Mouse (Mus musculus): Measurements from ENCODE around the gene Plekhj1. TPM values are rescaled to one million over a fixed set of nuclear protein-coding genes. Genes with fewer than 3 reads are reported as not detected.
A peak's percentile ranks its signal among the peaks of the same experiment; 100 is the strongest.

Gene Plekhj1
- polyA plus RNA-seq, 1 experiment from 2014 or later, result 141 TPM

GRCm38 (mm10) chr10:80747410-80747809 is 51.0 kb downstream of the Plekhj1 start:
- ATAC-seq (ENCODE audit: insufficient number of reproducible peaks, low FRiP score, low TSS enrichment, low read depth) (no peak), DNase-seq (ENCODE audit: low spot score) (peak; percentile 85)
- Histone ChIP-seq H3K9ac (ENCODE audit: low read length) (no peak overlapping the region), H3K27me3 (ENCODE audit: control insufficient read depth, insufficient read depth, low read length) (no peaks in the 10 kb centered on the region), H3K4me2 (ENCODE audit: low read depth, severe bottlenecking) (no peak overlapping the region), H3K27ac (replicated peaks; ENCODE audit: low read depth, low read length) (no peak overlapping the region), H3K4me1 (ENCODE audit: control insufficient read depth, insufficient read depth, low read length) (peaks cover 8% of the 10 kb centered on the region), H3K9me3 (ENCODE audit: control insufficient read depth, low read length) (no peaks in the 10 kb centered on the region), H3K36me3 (ENCODE audit: control insufficient read depth, insufficient read depth, low read length) (no peaks in the 10 kb centered on the region), H3K4me3 (ENCODE audit: low read depth, low read length) (no peak overlapping the region)
- WGBS, result 14% methylated on average over 3 of the region's 3 CpGs

MicroRNAs within 50 kb of the gene (microRNA counts, 519-probe panel; counts per million panel counts)
- microRNA mmu-miR-1982, result not detected

Small RNAs within 50 kb of the gene (microRNA-seq; reads per million reads assigned to microRNA genes)
- 4.0 reads per million, percentile 6 among the genes with 10 or more reads in this experiment for gene Mir1982

Other genes with a start within 250 kb of the Plekhj1 start
- gene Rexo1, start 237.1 kb downstream of the Plekhj1 start, polyA plus RNA-seq (2014; fragmentation: Nextera tagmentation; extraction: Ambion mirVana), result 27.2 and 32.6 TPM in 2 replicates
- 5.7 and 6.6 TPM in 2 replicates for gene Klf16, start 221.3 kb downstream of the Plekhj1 start, polyA plus RNA-seq (2014; fragmentation: Nextera tagmentation; extraction: Ambion mirVana)
- 114 and 121 TPM in 2 replicates for gene Abhd17a, start 208.3 kb downstream of the Plekhj1 start, polyA plus RNA-seq (2014; fragmentation: Nextera tagmentation; extraction: Ambion mirVana)
- 68.8 and 73.0 TPM in 2 replicates for gene Scamp4, start 195.8 kb downstream of the Plekhj1 start, polyA plus RNA-seq (2014; fragmentation: Nextera tagmentation; extraction: Ambion mirVana)
- gene Adat3, start 195.7 kb downstream of the Plekhj1 start, polyA plus RNA-seq (2014; fragmentation: Nextera tagmentation; extraction: Ambion mirVana), result 9.7 and 9.8 TPM in 2 replicates
- 2.1 and 2.6 TPM in 2 replicates for gene Gm49322, start 192.6 kb downstream of the Plekhj1 start, polyA plus RNA-seq (2014; fragmentation: Nextera tagmentation; extraction: Ambion mirVana)
- 126 and 152 TPM in 2 replicates for gene Csnk1g2, start 175.8 kb downstream of the Plekhj1 start, polyA plus RNA-seq (2014; fragmentation: Nextera tagmentation; extraction: Ambion mirVana)
- 67.4 and 67.9 TPM in 2 replicates for gene Btbd2, start 141.6 kb downstream of the Plekhj1 start, polyA plus RNA-seq (2014; fragmentation: Nextera tagmentation; extraction: Ambion mirVana)
- gene Mknk2, start 120.5 kb downstream of the Plekhj1 start, polyA plus RNA-seq (2014; fragmentation: Nextera tagmentation; extraction: Ambion mirVana), result 95.3 and 98.5 TPM in 2 replicates
- gene Mob3a, start 96.6 kb downstream of the Plekhj1 start, polyA plus RNA-seq (2014; fragmentation: Nextera tagmentation; extraction: Ambion mirVana), result 44.0 and 48.6 TPM in 2 replicates
- 4.8 and 5.0 TPM in 2 replicates for gene Izumo4, start 96.4 kb downstream of the Plekhj1 start, polyA plus RNA-seq (2014; fragmentation: Nextera tagmentation; extraction: Ambion mirVana)
- 67.8 and 68.5 TPM in 2 replicates for gene Ap3d1, start 56.4 kb downstream of the Plekhj1 start, polyA plus RNA-seq (2014; fragmentation: Nextera tagmentation; extraction: Ambion mirVana)
- gene Dot1l, start 43.4 kb downstream of the Plekhj1 start, polyA plus RNA-seq (2014; fragmentation: Nextera tagmentation; extraction: Ambion mirVana), result 23.0 and 27.8 TPM in 2 replicates
- 122 and 130 TPM in 2 replicates for gene Sf3a2, start 428 bp downstream of the Plekhj1 start, polyA plus RNA-seq (2014; fragmentation: Nextera tagmentation; extraction: Ambion mirVana)
- not detected in 2 replicates for gene Amh, start 6.6 kb upstream of the Plekhj1 start, polyA plus RNA-seq (2014; fragmentation: Nextera tagmentation; extraction: Ambion mirVana)
- gene Jsrp1, start 14.9 kb upstream of the Plekhj1 start, polyA plus RNA-seq (2014; fragmentation: Nextera tagmentation; extraction: Ambion mirVana), result 0.40 and 0.96 TPM in 2 replicates
- gene Oaz1, start 28.0 kb upstream of the Plekhj1 start, polyA plus RNA-seq (2014; fragmentation: Nextera tagmentation; extraction: Ambion mirVana), result 2,003 and 2,108 TPM in 2 replicates
- gene Lingo3, start 45.4 kb upstream of the Plekhj1 start, polyA plus RNA-seq (2014; fragmentation: Nextera tagmentation; extraction: Ambion mirVana), result 0.33 and 0.36 TPM in 2 replicates
- 375 and 398 TPM in 2 replicates for gene Lsm7, start 56.6 kb upstream of the Plekhj1 start, polyA plus RNA-seq (2014; fragmentation: Nextera tagmentation; extraction: Ambion mirVana)
- gene Sppl2b, start 56.6 kb upstream of the Plekhj1 start, polyA plus RNA-seq (2014; fragmentation: Nextera tagmentation; extraction: Ambion mirVana), result 26.8 and 28.1 TPM in 2 replicates
- gene Tmprss9, start 73.2 kb upstream of the Plekhj1 start, polyA plus RNA-seq (2014; fragmentation: Nextera tagmentation; extraction: Ambion mirVana), result not detected in 2 replicates
- gene Timm13, start 102.3 kb upstream of the Plekhj1 start, polyA plus RNA-seq (2014; fragmentation: Nextera tagmentation; extraction: Ambion mirVana), result 336 and 355 TPM in 2 replicates
- gene Lmnb2, start 119.6 kb upstream of the Plekhj1 start, polyA plus RNA-seq (2014; fragmentation: Nextera tagmentation; extraction: Ambion mirVana), result 23.3 and 26.7 TPM in 2 replicates
- gene Gadd45b, start 131.4 kb upstream of the Plekhj1 start, polyA plus RNA-seq (2014; fragmentation: Nextera tagmentation; extraction: Ambion mirVana), result 10.9 and 12.3 TPM in 2 replicates
- gene Gng7, start 216.3 kb upstream of the Plekhj1 start, polyA plus RNA-seq (2014; fragmentation: Nextera tagmentation; extraction: Ambion mirVana), result 4.6 and 4.8 TPM in 2 replicates
- gene Diras1, start 227.0 kb upstream of the Plekhj1 start, polyA plus RNA-seq (2014; fragmentation: Nextera tagmentation; extraction: Ambion mirVana), result 0.07 and 0.16 TPM in 2 replicates
- gene Slc39a3, start 238.8 kb upstream of the Plekhj1 start, polyA plus RNA-seq (2014; fragmentation: Nextera tagmentation; extraction: Ambion mirVana), result 7.8 and 7.9 TPM in 2 replicates